Mouse (Mus musculus): ENCODE measurements around the gene Zfp865.

- no peak for TF ChIP-seq MYOD1 (IDR thresholded peaks at IDR 0.05; ENCODE audit: control insufficient read depth, insufficient read length, low read depth)
- TF ChIP-seq CTCF (IDR thresholded peaks at IDR 0.05; ENCODE audit: control insufficient read depth, insufficient read depth, insufficient read length), result no peak
- no peak for TF ChIP-seq CEBPB (IDR thresholded peaks at IDR 0.05; ENCODE audit: low read depth)
Measured at GRCm38 (mm10) chr7:5052931-5053343, 32.8 kb downstream of the Zfp865 start.

Measured in C2C12 (cell line).